Mouse (Mus musculus) skeletal muscle tissue, postnatal 0 days (tissue): Measurements from ENCODE around the gene Bud23. TPM values are rescaled to one million over a fixed set of nuclear protein-coding genes. Genes with fewer than 3 reads are reported as not detected.

Experiments used
- polyA plus RNA-seq: library from polyadenylated mRNA; unstranded; fragments of >200 nt; fragmentation: Nextera tagmentation; extraction: Ambion mirVana; gene quantifications from 2 replicates; pipeline ENCODE4 v1.2.1, GENCODE M21; 2015

The Bud23 gene
- 38.2 and 48.1 TPM in 2 replicates for polyA plus RNA-seq

GRCm38 (mm10) chr5:135064909-135065446 lies at the start of gene Bud23:
Gene Bud23 (minus strand): TSS chr5:135064959.

GRCm38 (mm10) chr5:135089653-135090052 lies 24.9 kb upstream of the Bud23 start, which contains the start of gene Mlxipl:
Gene Mlxipl (plus strand): TSS chr5:135089890.

GRCm38 (mm10) chr5:135077564-135078481 lies 13.1 kb upstream of the Bud23 start, which contains the start of gene Vps37d:
Gene Vps37d (minus strand): TSS chr5:135078266.

GRCm38 (mm10) chr5:135063629-135064381 lies 954 bp downstream of the Bud23 start, which contains the start of gene Dnajc30:
Gene Dnajc30 (plus strand): TSS chr5:135064202.

GRCm38 (mm10) chr5:135023344-135024173 lies 41.2 kb downstream of the Bud23 start, which contains the start of gene Stx1a:
Gene Stx1a (plus strand): TSS chr5:135023482.

GRCm38 (mm10) chr5:135008671-135009589 lies 55.8 kb downstream of the Bud23 start, which contains the start of gene Abhd11:
Gene Abhd11 (plus strand): TSS chr5:135009152.

Other genes starting within 250 kb of the Bud23 start
- gene Tmem270, start 158.2 kb downstream of the Bud23 start, polyA plus RNA-seq: not detected in 2 replicates
- gene Cldn13, start 149.4 kb downstream of the Bud23 start, polyA plus RNA-seq: not detected in 2 replicates
- 9.7 and 10.3 TPM in 2 replicates for gene Mettl27, start 132.6 kb downstream of the Bud23 start, polyA plus RNA-seq
- gene Cldn4, start 118.0 kb downstream of the Bud23 start, polyA plus RNA-seq: 0.10 and 0.84 TPM in 2 replicates
- 0.38 TPM in 1 of 2 replicates, not detected in the other for gene Cldn3, start 78.7 kb downstream of the Bud23 start, polyA plus RNA-seq
- gene Abhd11, start 55.8 kb downstream of the Bud23 start, polyA plus RNA-seq: 64.2 and 64.4 TPM in 2 replicates
- 1.7 and 1.9 TPM in 2 replicates for gene Stx1a, start 41.5 kb downstream of the Bud23 start, polyA plus RNA-seq
- 34.0 and 34.2 TPM in 2 replicates for gene Dnajc30, start 757 bp downstream of the Bud23 start, polyA plus RNA-seq
- 2.1 and 2.6 TPM in 2 replicates for gene Vps37d, start 13.3 kb upstream of the Bud23 start, polyA plus RNA-seq
- gene Mlxipl, start 24.9 kb upstream of the Bud23 start, polyA plus RNA-seq: 9.6 and 9.8 TPM in 2 replicates
- 12.9 and 16.9 TPM in 2 replicates for gene Tbl2, start 84.7 kb upstream of the Bud23 start, polyA plus RNA-seq
- 37.1 and 39.5 TPM in 2 replicates for gene Bcl7b, start 103.3 kb upstream of the Bud23 start, polyA plus RNA-seq
- 13.8 and 14.0 TPM in 2 replicates for gene Baz1b, start 122.3 kb upstream of the Bud23 start, polyA plus RNA-seq
- gene Fzd9, start 186.3 kb upstream of the Bud23 start, polyA plus RNA-seq: 24.7 and 25.4 TPM in 2 replicates